12 mouse cellular contexts compared by ENCODE assay signal in the genomic region with DNA sequence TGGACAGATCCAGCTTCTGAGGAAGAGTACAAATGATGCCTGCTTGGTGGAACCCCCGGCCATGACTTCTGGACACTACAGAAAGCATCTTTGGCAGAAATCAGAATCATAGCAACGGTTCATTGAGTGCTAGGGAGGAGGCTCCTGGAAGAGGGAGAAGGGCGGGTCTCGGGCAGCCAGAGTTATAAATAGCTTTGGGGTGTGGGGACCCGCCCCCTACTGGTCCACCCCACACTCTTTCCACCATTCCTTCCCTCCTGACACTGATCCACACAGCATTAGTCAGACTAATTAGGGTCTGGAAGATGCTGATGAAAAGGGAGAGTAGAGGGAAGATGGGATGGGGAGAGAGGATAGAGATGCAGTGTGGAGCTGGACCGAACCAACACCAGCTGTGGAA. TPM values are rescaled to one million over a fixed set of nuclear protein-coding genes. Genes with fewer than 3 reads are reported as not detected.
DNase-seq lines count a peak whose midpoint lies in the region; ATAC-seq lines count a peak whose summit lies in the region.
"Had no signal": no experiment of that assay in that cellular context is flagged by ENCODE, and none has a peak within 500 bp of the region (broad histone marks: within the 10 kb centered on the region; RNA-seq: fewer than 3 reads in every experiment).

No protein-coding gene starts in this region.

- H3K4me2 ChIP-seq in forebrain, embryonic 11.5 days (ENCODE audit: low read depth, low read length, severe bottlenecking), result no peak overlapping the region
- peak overlapping the region; percentile 41 for H3K4me2 ChIP-seq in lung, embryonic 15.5 days
- peak overlapping the region; percentile 19; the same call in 1 of the 2 replicates for H3K4me2 ChIP-seq in embryonic facial prominence, embryonic 15.5 days (replicated peaks)
- H3K4me2 ChIP-seq in neural tube, embryonic 15.5 days, result peak overlapping the region; percentile 9; the same call in 1 of the 2 replicates

- peaks cover 27% of the 10 kb centered on the region for H3K36me3 ChIP-seq in forebrain, embryonic 10.5 days (replicated peaks)
- H3K36me3 ChIP-seq in forebrain, embryonic 11.5 days (ENCODE audit: control insufficient read depth, insufficient read depth, low read length), result no peaks in the 10 kb centered on the region
- H3K36me3 ChIP-seq in lung, embryonic 15.5 days, result peaks cover 25% of the 10 kb centered on the region; the same call in 1 of the 2 replicates
- peaks cover 25% of the 10 kb centered on the region for H3K36me3 ChIP-seq in embryonic facial prominence, embryonic 15.5 days
- H3K36me3 ChIP-seq in neural tube, embryonic 15.5 days, result peaks cover 17% of the 10 kb centered on the region

- no peak overlapping the region for H3K9ac ChIP-seq in forebrain, embryonic 11.5 days (ENCODE audit: low read length)
- H3K9ac ChIP-seq in lung, embryonic 15.5 days, result no peak overlapping the region
- peak overlapping the region; percentile 2; the same call in 1 of the 2 replicates for H3K9ac ChIP-seq in embryonic facial prominence, embryonic 15.5 days
- H3K9ac ChIP-seq in neural tube, embryonic 15.5 days (replicated peaks), result no peak overlapping the region

- H3K27me3 ChIP-seq in forebrain, embryonic 10.5 days (ENCODE audit: poor library complexity, severe bottlenecking), result no peaks in the 10 kb centered on the region
- H3K27me3 ChIP-seq in forebrain, embryonic 11.5 days (ENCODE audit: control insufficient read depth, insufficient read depth, low read length), result no peaks in the 10 kb centered on the region
- H3K27me3 ChIP-seq in lung, embryonic 15.5 days, result no peaks in the 10 kb centered on the region
- no peaks in the 10 kb centered on the region for H3K27me3 ChIP-seq in embryonic facial prominence, embryonic 15.5 days
- H3K27me3 ChIP-seq in neural tube, embryonic 15.5 days (replicated peaks), result no peaks in the 10 kb centered on the region

- peaks cover 59% of the 10 kb centered on the region for H3K4me1 ChIP-seq in forebrain, embryonic 10.5 days
- H3K4me1 ChIP-seq in forebrain, embryonic 11.5 days (replicated peaks; ENCODE audit: control insufficient read depth, insufficient read depth, low read length), result peaks cover 5% of the 10 kb centered on the region; the same call in 1 of the 2 replicates
- H3K4me1 ChIP-seq in lung, embryonic 15.5 days, result peaks cover 49% of the 10 kb centered on the region
- H3K4me1 ChIP-seq in embryonic facial prominence, embryonic 15.5 days, result peaks cover 42% of the 10 kb centered on the region
- H3K4me1 ChIP-seq in neural tube, embryonic 15.5 days, result peaks cover 45% of the 10 kb centered on the region

- H3K4me3 ChIP-seq in forebrain, embryonic 10.5 days, result no peak overlapping the region
- H3K4me3 ChIP-seq in forebrain, embryonic 11.5 days (ENCODE audit: low read depth, low read length), result no peak overlapping the region
- H3K4me3 ChIP-seq in lung, embryonic 15.5 days, result no peak overlapping the region
- H3K4me3 ChIP-seq in embryonic facial prominence, embryonic 15.5 days (replicated peaks), result no peak overlapping the region
- H3K4me3 ChIP-seq in neural tube, embryonic 15.5 days (replicated peaks), result no peak overlapping the region

- WGBS in forebrain, embryonic 10.5 days, result 48% methylated on average over 6 of the region's 6 CpGs
- WGBS in forebrain, embryonic 11.5 days, result 48% methylated on average over 6 of the region's 6 CpGs
- WGBS in lung, embryonic 15.5 days, result 19% methylated on average over 6 of the region's 6 CpGs
- 26% methylated on average over 6 of the region's 6 CpGs for WGBS in embryonic facial prominence, embryonic 15.5 days
- 39% methylated on average over 6 of the region's 6 CpGs for WGBS in neural tube, embryonic 15.5 days

- DNase-seq in forebrain, embryonic 10.5 days (ENCODE audit: extremely low spot score, low spot score), result no peak
- DNase-seq in forebrain, embryonic 11.5 days (ENCODE audit: low spot score), result no peak
- no peak for DNase-seq in lung, postnatal 4 days
- DNase-seq in gastrocnemius, postnatal 14 days, result no peak
- DNase-seq in gastrocnemius, postnatal 36 days, result no peak
- DNase-seq: embryo, embryonic 11 days had no signal

- H3K27ac ChIP-seq in forebrain, embryonic 10.5 days, result peak overlapping the region; percentile 51; the same call in 1 of the 2 replicates
- no peak overlapping the region for H3K27ac ChIP-seq in forebrain, embryonic 11.5 days (ENCODE audit: low read depth, low read length)
- peak overlapping the region; percentile 46; the same call in 1 of the 2 replicates for H3K27ac ChIP-seq in lung, embryonic 15.5 days
- H3K27ac ChIP-seq in embryonic facial prominence, embryonic 15.5 days (replicated peaks), result peak overlapping the region; percentile 58; the same call in 1 of the 2 replicates
- no peak overlapping the region for H3K27ac ChIP-seq in neural tube, embryonic 15.5 days (replicated peaks)

- intact Hi-C loops in gastrocnemius, postnatal 14 days (cut with DNase I; ENCODE audit: low total_unique reads), result no loop called here
- intact Hi-C loops in gastrocnemius, postnatal 36 days (cut with DNase I), result loop anchor here (10.0 kb wide), 1 partner anchor 168 kb away; the partner anchor contains the start of genes Grik5 and Zfp574

- H3K9me3 ChIP-seq in forebrain, embryonic 10.5 days, result no peaks in the 10 kb centered on the region
- H3K9me3 ChIP-seq in forebrain, embryonic 11.5 days (ENCODE audit: control insufficient read depth, low read length), result no peaks in the 10 kb centered on the region
- H3K9me3 ChIP-seq in lung, embryonic 15.5 days, result no peaks in the 10 kb centered on the region
- no peaks in the 10 kb centered on the region for H3K9me3 ChIP-seq in embryonic facial prominence, embryonic 15.5 days (replicated peaks)
- no peaks in the 10 kb centered on the region for H3K9me3 ChIP-seq in neural tube, embryonic 15.5 days (replicated peaks)

- ATAC-seq in forebrain, embryonic 11.5 days (replicated peaks; ENCODE audit: low FRiP score), result no peak
- no peak for ATAC-seq in lung, embryonic 15.5 days (ENCODE audit: borderline replicate concordance, extremely low read depth, low FRiP score, low TSS enrichment)
- ATAC-seq in embryonic facial prominence, embryonic 15.5 days (ENCODE audit: insufficient number of reproducible peaks, low FRiP score, low TSS enrichment, low read depth), result no peak
- ATAC-seq in neural tube, embryonic 15.5 days (ENCODE audit: low FRiP score), result no peak

RNA-seq across cellular contexts. Expression of gene Arhgef1, which starts 3.8 kb away (rescaled TPM):
- polyA plus RNA-seq in forebrain, embryonic 10.5 days (2016; fragmentation: Nextera tagmentation; extraction: Ambion mirVana), result 58.2 and 59.2 TPM in 2 replicates
- 65.7 and 69.5 TPM in 2 replicates for polyA plus RNA-seq in forebrain, embryonic 11.5 days (2014; fragmentation: Nextera tagmentation; extraction: Ambion mirVana)
- 115 and 128 TPM in 2 replicates for polyA plus RNA-seq in lung, embryonic 15.5 days (2015; fragmentation: Nextera tagmentation; extraction: Ambion mirVana)
- polyA plus RNA-seq in embryonic facial prominence, embryonic 15.5 days (2015; fragmentation: Nextera tagmentation; extraction: Ambion mirVana), result 121 and 126 TPM in 2 replicates
- polyA plus RNA-seq in neural tube, embryonic 15.5 days (2015; fragmentation: Nextera tagmentation; extraction: Ambion mirVana), result 78.5 and 85.3 TPM in 2 replicates
- 10 to 100 TPM; 32.5 to 38.0 TPM for total RNA-seq in gastrocnemius, postnatal 14 days (2021)
- 10 to 100 TPM; 28.6 to 31.6 TPM for total RNA-seq in gastrocnemius, postnatal 36 days (2021)

RNA-seq across cellular contexts. Expression of gene Cd79a, which starts 9.4 kb away (rescaled TPM):
- polyA plus RNA-seq in forebrain, embryonic 10.5 days (2016; fragmentation: Nextera tagmentation; extraction: Ambion mirVana), result 0.25 and 0.55 TPM in 2 replicates
- polyA plus RNA-seq in forebrain, embryonic 11.5 days (2014; fragmentation: Nextera tagmentation; extraction: Ambion mirVana), result 0.31 and 0.37 TPM in 2 replicates
- 0.25 and 0.52 TPM in 2 replicates for polyA plus RNA-seq in lung, embryonic 15.5 days (2015; fragmentation: Nextera tagmentation; extraction: Ambion mirVana)
- polyA plus RNA-seq in embryonic facial prominence, embryonic 15.5 days (2015; fragmentation: Nextera tagmentation; extraction: Ambion mirVana), result 0.59 and 0.69 TPM in 2 replicates
- polyA plus RNA-seq in neural tube, embryonic 15.5 days (2015; fragmentation: Nextera tagmentation; extraction: Ambion mirVana), result 0.35 and 0.45 TPM in 2 replicates
- total RNA-seq in gastrocnemius, postnatal 14 days (2021), result under 1 TPM; 0.16 to 0.23 TPM
- total RNA-seq in gastrocnemius, postnatal 36 days (2021), result under 1 TPM in 1 of 2 experiments, not detected in 1; 0.23 TPM
- total RNA-seq: granulocyte monocyte progenitor cell, adult 5-6 weeks had no signal

RNA-seq across cellular contexts. Expression of gene Rps19, which starts 22.4 kb away (rescaled TPM):
- polyA plus RNA-seq in forebrain, embryonic 10.5 days (2016; fragmentation: Nextera tagmentation; extraction: Ambion mirVana), result 2,087 and 2,135 TPM in 2 replicates
- polyA plus RNA-seq in forebrain, embryonic 11.5 days (2014; fragmentation: Nextera tagmentation; extraction: Ambion mirVana), result 1,722 and 1,731 TPM in 2 replicates
- 2,408 and 2,762 TPM in 2 replicates for polyA plus RNA-seq in lung, embryonic 15.5 days (2015; fragmentation: Nextera tagmentation; extraction: Ambion mirVana)
- 2,979 and 3,008 TPM in 2 replicates for polyA plus RNA-seq in embryonic facial prominence, embryonic 15.5 days (2015; fragmentation: Nextera tagmentation; extraction: Ambion mirVana)
- polyA plus RNA-seq in neural tube, embryonic 15.5 days (2015; fragmentation: Nextera tagmentation; extraction: Ambion mirVana), result 1,165 and 1,469 TPM in 2 replicates
- total RNA-seq in gastrocnemius, postnatal 14 days (2021), result 100 to 1,000 TPM; 481 to 524 TPM
- 100 to 1,000 TPM; 283 to 298 TPM for total RNA-seq in gastrocnemius, postnatal 36 days (2021)

RNA-seq across cellular contexts. Expression of gene Dmrtc2, which starts 36.7 kb away (rescaled TPM):
- not detected in 2 replicates for polyA plus RNA-seq in forebrain, embryonic 10.5 days (2016; fragmentation: Nextera tagmentation; extraction: Ambion mirVana)
- polyA plus RNA-seq in forebrain, embryonic 11.5 days (2014; fragmentation: Nextera tagmentation; extraction: Ambion mirVana), result not detected in 2 replicates
- polyA plus RNA-seq in lung, embryonic 15.5 days (2015; fragmentation: Nextera tagmentation; extraction: Ambion mirVana), result not detected in 2 replicates
- 0.09 TPM in 1 of 2 replicates, not detected in the other for polyA plus RNA-seq in embryonic facial prominence, embryonic 15.5 days (2015; fragmentation: Nextera tagmentation; extraction: Ambion mirVana)
- polyA plus RNA-seq in neural tube, embryonic 15.5 days (2015; fragmentation: Nextera tagmentation; extraction: Ambion mirVana), result 0.26 and 0.36 TPM in 2 replicates
- total RNA-seq in gastrocnemius, postnatal 14 days (2021), result not detected
- total RNA-seq in gastrocnemius, postnatal 36 days (2021), result not detected
- total RNA-seq: granulocyte monocyte progenitor cell, adult 5-6 weeks; layer of hippocampus, postnatal 14 days; neutrophil, adult 5-6 weeks had no signal

RNA-seq across cellular contexts. Expression of gene Lypd4, which starts 36.8 kb away (rescaled TPM):
- not detected in 2 replicates for polyA plus RNA-seq in forebrain, embryonic 10.5 days (2016; fragmentation: Nextera tagmentation; extraction: Ambion mirVana)
- not detected in 2 replicates for polyA plus RNA-seq in forebrain, embryonic 11.5 days (2014; fragmentation: Nextera tagmentation; extraction: Ambion mirVana)
- not detected in 2 replicates for polyA plus RNA-seq in lung, embryonic 15.5 days (2015; fragmentation: Nextera tagmentation; extraction: Ambion mirVana)
- polyA plus RNA-seq in embryonic facial prominence, embryonic 15.5 days (2015; fragmentation: Nextera tagmentation; extraction: Ambion mirVana), result not detected in 2 replicates
- 0.18 TPM in 1 of 2 replicates, not detected in the other for polyA plus RNA-seq in neural tube, embryonic 15.5 days (2015; fragmentation: Nextera tagmentation; extraction: Ambion mirVana)
- not detected for total RNA-seq in gastrocnemius, postnatal 14 days (2021)
- total RNA-seq in gastrocnemius, postnatal 36 days (2021), result not detected
- total RNA-seq: granulocyte monocyte progenitor cell, adult 5-6 weeks; layer of hippocampus, postnatal 14 days; neutrophil, adult 5-6 weeks had no signal

Comparison
In these comparisons a context has a peak if more than half of its experiments do, and no peak if none do; other contexts are left out.
1. H3K27ac ChIP-seq: peak in forebrain, embryonic 10.5 days (single experiment), lung, embryonic 15.5 days (single experiment) and embryonic facial prominence, embryonic 15.5 days (single experiment); none in forebrain, embryonic 11.5 days (single experiment) and neural tube, embryonic 15.5 days (single experiment).